Mouse (Mus musculus) erythroblast, embryonic 14.5 days (primary cell): Measurements from ENCODE around the gene Hip1.

Source experiments
- GATA1 ChIP-seq: IDR thresholded peaks from 2 replicates; pipeline ENCODE4 v1.6.1; 2012; ENCODE audit warnings: low read length, inconsistent platforms, mixed read lengths
- TAL1 ChIP-seq: IDR thresholded peaks from 3 replicates; pipeline ENCODE4 v1.6.1; 2012; ENCODE audit warnings: low read length, inconsistent platforms, mixed read lengths

- TF ChIP-seq GATA1 = no peak
- no peak for TF ChIP-seq TAL1
These were observed 13.5 kb downstream of the Hip1 start for GRCm38 (mm10) chr5:135531306-135531845.
